Mouse (Mus musculus) inflammation-experienced regulatory T-cells, adult 6 months (primary cell): ENCODE results near the gene Cd33. TPM values are rescaled to one million over a fixed set of nuclear protein-coding genes. Genes with fewer than 3 reads are reported as not detected.

Experiments used
- ATAC-seq: one replicate; pipeline ENCODE4 v1.8.0; 2017
- polyA plus RNA-seq, 3 experiments: library from polyadenylated mRNA; unstranded; fragments of 100-300 nt; shearing (Covaris generic); gene quantifications; one replicate each; pipeline ENCODE4 v1.2.1; 2017

Cd33 gene
- under 1 TPM in 1 of 3 experiments, not detected in 2; 0.39 TPM for polyA plus RNA-seq

DNA sequence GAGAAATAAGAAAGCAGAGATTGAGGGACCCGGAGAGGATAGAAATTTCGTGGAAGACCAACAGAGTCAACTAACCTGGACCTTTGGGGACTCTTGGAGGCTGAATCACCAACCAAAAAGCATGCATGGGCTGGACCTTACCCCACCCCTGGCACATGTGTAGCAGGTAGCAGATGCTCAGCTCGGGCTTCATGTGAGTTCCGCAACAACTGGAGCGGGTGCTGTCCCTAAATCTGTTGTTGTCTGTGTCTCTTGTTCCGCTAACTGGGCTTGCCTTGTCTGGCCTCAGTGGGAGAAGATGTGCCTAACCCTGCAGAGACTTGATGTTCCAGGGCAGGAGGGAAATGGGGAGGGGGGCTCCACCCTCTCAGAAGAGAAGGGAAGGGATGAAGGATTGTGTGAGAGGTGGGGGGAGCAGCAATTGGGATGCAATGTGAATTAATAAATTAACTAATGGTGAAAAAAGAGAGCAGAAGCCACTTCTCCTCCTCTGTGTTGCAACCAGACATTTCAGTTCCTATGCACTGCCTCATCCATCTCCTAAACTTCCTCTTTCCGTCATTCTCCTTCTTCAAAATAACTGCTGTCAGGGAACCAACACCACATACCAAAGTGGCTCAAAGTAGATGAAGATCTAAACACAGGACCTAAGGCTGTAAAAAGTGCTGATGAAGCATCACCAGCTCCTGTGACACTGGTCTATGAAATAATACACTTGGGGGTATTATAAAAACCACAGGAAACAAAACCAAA is at the start of gene Cd33:
Gene Cd33, minus strand, starts transcription at position 204 of the 753 bp plus-strand sequence.
- no peak for ATAC-seq

DNA sequence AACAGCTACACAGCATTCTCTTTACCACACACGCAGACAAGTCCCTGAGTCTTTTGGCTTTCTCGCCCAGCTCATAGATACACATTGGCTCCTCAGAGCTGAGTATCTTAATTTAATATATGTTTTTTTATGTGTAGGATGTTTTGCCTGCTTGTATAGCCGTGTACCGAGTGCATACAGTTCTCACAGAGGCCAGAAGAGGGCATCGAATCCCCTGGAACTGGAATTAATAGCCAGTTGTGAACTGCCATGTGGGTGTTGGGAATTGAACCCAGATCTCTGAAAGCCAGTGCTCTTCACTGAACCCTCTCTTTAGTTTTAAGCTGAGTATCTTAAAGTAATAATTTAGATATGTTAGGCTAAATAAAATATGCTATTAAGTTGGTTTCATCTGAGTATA is 40.6 kb upstream of the Cd33 start:
- ATAC-seq = no peak

GRCm38 (mm10) chr7:43580526-43580925 is 36.3 kb upstream of the Cd33 start:
- no peak for ATAC-seq

GRCm38 (mm10) chr7:43579440-43580171 is 35.4 kb upstream of the Cd33 start, which contains the start of gene Zfp719:
TSS of gene Zfp719 (plus strand) at chr7:43579610.
- peak; percentile 98 for ATAC-seq

DNA sequence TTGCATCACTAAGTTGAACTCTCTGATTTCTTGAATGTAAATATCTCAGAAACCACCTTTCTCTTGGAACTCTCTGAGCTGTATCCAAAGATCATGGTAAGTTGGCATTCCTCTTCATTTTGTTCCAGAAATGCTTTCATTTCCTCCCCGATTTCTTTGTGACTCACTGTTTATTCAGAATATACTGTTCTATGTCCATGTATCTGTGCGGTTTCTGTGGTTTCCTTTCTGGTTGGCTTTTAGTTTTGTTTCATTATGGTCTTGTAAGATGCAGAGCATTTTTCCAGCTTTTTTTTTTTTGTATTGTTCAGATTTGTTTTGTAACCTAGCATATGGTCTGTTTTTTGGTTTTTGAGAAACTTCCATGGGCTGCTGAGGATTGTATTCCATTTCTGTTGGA is 27.0 kb upstream of the Cd33 start:
- ATAC-seq = no peak

- ATAC-seq = no peak
Observed at GRCm38 (mm10) chr7:43563300-43563699, 19.1 kb upstream of the Cd33 start.

DNA sequence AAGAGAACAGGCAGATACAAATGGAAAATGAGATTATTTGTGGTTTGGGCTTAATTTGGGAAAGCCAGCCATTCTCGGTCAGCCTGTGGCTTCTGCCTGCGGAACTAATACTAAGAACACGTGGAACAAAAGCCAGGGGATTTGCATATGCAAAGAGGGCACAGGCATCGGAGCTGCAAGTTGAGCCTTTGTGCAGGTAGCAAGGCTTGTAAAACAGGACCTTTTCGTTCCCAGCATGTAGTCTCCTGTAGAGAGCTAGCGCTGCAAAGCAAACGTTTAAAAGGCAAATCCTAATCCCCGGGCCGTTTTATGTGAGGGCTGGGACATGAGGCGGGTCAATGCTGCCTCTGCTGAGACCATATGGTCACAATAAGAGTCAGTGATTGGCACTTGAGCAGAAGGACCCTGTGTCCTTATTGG is 18.4 kb upstream of the Cd33 start:
- no peak for ATAC-seq

DNA sequence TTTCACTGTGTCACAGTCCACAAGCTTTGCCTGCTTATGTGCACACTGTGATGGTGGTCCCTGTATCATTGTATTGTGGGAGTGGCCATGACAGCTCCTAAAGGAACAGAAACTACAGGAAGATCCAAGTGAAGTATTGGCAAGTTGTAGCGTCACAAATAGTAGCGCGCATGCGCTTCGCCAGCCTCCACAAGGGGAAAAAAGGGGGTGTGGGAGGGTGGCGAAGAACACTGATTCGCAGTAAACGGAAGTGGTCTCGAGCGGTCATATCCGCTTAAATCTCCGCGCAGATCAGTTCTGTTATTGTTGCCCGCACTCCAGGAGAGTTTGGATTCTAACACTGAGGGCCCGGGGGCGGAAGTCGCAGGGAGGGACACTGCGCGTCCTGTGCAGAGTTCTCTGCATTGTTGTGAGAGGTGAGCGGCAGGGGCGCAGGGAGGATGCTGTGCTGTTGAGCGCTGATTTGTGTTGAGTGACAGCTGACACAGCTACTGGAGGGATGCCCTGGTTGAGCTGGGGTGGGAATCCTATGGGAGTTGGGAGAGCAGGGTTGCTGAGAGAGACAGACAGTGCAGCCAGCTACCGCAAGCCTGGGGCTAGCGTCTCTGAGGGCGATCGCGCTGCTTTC is 17.9 kb upstream of the Cd33 start, which contains the start of gene Zfp658:
Gene Zfp658, plus strand, starts transcription at position 251 of the 628 bp plus-strand sequence.
- peak; percentile 94 for ATAC-seq

DNA sequence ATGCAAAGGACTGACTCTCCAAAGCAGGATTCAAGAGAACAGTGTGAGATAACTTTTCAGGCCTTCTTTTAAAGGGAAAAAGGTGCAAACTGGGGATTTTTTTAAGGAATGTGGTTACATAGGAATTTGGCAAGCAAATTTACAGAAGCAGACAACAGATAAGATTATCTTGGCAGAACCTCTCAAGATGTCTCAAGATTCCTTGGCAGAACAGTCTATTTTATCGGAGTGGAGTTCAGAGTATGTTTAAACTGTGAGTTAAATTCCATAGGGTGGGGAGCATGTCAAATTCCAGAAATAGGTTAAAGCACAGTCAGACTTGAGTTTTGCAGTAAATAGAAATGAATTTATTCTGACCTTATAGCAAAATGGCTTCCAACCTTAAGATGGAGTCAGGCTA is 12.7 kb upstream of the Cd33 start:
- ATAC-seq = no peak

DNA sequence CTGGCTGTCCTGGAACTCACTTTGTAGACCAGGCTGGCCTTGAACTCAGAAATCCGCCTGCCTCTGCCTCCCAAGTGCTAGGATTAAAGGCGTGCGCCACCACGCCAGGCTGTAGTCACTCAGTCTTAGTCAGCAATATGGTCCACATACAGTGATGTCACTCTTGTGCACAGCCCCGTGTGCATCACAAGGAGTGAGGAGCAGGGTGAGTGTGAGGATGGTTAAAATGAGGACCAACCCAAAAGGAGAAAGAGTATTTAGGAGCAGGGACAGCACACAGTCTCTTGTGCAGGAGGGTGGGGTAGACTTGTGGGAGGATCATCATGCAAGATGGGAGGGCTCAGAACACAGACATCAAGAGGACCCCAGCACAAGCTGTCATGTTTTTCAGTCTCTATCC is 11.1 kb upstream of the Cd33 start:
- ATAC-seq = no peak

GRCm38 (mm10) chr7:43554550-43554949 is 10.3 kb upstream of the Cd33 start:
- ATAC-seq = no peak

GRCm38 (mm10) chr7:43553153-43553552 is 8.9 kb upstream of the Cd33 start:
- no peak for ATAC-seq

DNA sequence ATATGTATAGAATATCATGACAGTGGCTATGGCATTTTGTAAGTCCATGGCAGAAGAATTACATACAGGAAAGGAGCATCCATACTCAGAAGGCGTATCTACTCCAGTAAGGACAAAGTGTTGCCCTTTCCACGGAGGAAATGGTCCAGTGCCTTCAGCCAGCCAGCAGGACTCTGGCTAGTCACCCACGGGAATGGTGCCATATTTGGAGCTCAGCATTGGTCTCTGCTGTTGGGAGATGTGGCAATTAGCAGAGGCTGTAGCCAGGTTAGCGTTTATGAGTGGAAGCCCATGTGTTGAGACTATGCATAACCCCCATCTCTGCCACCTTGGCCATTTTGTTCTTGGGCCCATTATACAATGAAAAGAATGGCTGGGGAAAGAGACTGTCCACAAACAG is 4.0 kb upstream of the Cd33 start:
- no peak for ATAC-seq

DNA sequence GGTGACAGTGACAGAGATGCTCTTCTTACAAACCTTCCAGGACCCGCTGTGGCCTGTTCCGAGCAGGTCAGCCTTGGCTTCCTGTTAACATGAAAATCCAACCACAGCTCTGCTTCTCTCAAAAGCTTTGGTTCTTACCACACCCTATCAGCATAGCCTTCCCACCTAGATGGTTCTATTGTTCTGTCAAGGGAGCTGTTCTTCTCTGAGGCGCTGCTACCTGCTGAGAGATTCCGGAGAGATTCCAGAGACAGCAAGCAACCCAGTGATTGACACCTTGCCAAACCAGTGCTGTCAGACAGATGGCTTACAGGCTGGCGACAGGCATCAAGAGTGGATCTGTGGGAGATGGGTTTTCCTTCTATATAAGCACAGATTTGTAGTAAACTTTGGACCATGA is 3.4 kb upstream of the Cd33 start:
- ATAC-seq = no peak

DNA sequence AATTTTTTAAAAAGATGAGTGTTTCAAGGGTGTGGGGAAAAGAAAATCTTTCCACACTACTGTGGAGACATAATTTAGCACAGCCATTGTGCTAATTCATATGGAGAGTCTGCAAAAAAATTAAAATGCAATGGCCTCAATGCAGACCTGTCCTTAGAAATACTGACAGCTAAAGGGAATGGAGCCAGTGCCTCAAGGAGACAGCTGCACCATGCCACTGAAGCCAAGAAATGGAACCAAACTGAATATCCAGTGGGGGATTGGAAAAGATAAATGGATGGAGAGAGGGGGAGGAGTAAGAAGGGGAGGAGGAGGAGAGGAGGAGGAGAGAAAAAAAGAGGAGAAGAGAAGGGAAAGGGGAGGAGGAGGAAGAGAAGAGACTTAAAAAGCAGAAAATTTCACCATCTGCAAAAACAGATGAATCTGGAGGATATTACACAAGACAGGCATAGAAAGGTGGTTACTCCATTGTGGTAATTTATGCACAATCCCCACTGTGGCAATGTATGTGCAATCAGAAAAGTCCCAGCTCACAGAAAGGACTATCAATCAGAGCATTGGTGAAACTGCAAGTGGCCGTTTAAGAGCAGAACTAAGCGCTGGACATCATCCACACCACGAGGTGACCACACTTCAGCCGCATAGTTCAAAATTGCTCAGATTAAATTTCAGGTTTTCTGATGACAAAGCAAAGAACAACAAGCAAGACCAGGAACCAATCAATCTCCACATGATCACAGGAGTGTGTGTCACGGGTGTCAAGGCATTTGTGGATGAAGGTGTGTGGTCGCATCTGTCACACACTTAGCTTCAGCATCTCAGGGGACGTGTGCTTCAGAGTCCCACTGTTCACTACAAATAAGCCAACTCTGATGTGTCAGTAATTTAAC is 1.7 kb upstream of the Cd33 start:
- no peak for ATAC-seq

GRCm38 (mm10) chr7:43538524-43538923 is 5.7 kb downstream of the Cd33 start:
- no peak for ATAC-seq

DNA sequence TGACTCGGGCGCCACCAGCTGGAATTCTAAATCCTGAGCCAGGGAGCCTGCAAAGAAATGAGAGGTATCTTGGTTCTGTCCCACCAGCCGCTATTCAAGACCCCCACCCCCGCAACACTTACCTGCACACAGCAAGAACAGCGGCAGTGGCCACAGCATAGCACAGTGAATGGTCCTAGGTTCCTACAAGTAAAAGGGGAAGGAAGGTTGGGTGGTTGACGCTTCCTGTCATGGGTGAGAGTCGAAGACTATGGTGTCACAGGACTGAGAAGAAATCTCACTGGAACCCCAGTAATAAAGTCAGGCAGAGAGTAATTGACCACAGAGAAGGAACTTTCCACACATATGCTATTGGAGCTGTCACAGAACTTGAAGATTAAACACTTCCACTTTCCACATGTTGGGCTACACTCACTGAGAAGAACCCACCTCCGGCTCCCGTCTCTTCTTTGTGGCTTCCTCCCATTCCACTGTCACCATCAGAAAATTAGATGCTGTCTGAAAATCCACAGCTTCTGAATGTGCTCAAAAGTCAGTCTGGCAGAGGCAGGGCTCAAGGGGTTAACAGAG is 11.2 kb downstream of the Cd33 start:
- no peak for ATAC-seq

DNA sequence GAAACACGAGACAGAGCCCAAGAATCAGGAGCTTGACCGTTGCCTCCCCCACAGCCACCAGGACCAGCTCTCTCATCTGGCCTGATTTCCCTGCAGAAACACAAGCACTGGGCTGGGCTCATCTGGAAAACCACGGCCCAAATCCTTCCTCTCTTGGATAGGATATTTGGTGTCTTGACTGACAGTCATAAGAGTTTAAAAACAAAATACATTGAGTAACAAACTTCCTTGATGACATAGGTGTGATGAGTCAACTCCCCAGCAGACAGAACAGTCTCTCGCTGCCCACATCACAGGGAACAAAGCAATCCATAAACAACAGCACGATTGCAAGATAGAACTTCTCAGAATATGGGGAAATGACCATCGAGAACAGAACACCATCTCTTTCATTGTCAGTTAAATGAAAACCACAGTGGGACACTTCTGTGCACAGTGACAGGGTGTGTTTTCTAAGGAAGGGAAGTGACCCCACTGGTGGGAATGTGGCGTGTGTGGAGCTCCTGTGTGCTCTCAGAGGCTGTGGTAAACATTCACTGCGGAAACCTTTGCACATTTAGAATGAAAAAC is 13.9 kb downstream of the Cd33 start:
- ATAC-seq = no peak

DNA sequence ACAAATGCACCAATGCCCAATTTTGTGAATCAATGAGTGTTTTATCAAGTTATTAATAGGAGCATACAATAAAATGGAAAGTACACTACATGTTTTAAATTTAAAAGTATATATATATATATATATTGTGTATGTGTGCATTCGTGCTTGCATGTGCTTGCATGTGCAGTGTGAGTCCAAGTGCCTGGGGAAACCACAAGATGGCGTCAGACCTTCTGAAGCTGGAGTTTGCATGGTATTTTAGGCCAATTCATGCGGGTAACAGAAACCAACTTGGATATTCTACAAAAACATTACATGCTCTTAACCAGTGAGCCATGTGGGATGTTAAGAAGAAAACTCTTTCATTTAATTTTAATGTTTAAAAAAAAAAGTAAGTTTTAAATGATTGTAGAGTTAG is 18.9 kb downstream of the Cd33 start:
- ATAC-seq = no peak

- no peak for ATAC-seq
Observed at GRCm38 (mm10) chr7:43522776-43523175, 21.5 kb downstream of the Cd33 start.

- no peak for ATAC-seq
Observed at GRCm38 (mm10) chr7:43518341-43518740, 25.9 kb downstream of the Cd33 start.

DNA sequence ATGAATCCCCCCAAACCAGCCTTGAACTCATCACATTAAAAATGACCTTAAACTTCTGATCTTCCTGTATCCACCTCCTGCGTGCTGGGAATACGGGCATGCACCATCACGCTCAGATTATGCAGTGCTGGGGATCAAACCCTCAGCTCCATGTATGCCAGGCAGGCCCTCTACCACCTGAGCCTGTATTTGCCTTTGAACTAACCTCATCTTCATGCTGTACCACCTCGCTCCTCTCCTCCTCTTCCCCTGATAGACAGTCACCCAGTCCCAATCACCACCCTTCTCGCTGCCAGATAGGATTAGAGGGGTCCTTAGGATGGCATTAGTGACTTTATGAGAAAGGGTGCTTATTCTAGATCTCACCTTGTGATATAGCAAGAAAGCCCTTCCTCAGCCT is 29.2 kb downstream of the Cd33 start:
- ATAC-seq = no peak
